Mouse (Mus musculus) neural tube, embryonic 14.5 days (tissue): ENCODE data around the gene Fbxw8. TPM values are rescaled to one million over a fixed set of nuclear protein-coding genes. Genes with fewer than 3 reads are reported as not detected.

Source experiments
- ATAC-seq: fragments of 200-750 bp; cut with Nextera tagmentation; 2 replicates; pipeline ENCODE4 v1.8.0; 2017; ENCODE audit warnings: low read depth, mild to moderate bottlenecking, moderate TSS enrichment, moderate library complexity
- H3K27ac ChIP-seq: fragments of 300-500 bp; sonication (generic); 2 replicates; pipeline ENCODE4 v1.5.1; 2014; ENCODE audit warnings: low read depth, mild to moderate bottlenecking, control low read depth, low read length, moderate library complexity, mixed read lengths
- H3K27me3 ChIP-seq: fragments of 300-500 bp; sonication (generic); 2 replicates; pipeline ENCODE4 v1.6.1; 2014; ENCODE audit warnings: low read length; ENCODE audit not compliant: control insufficient read depth, insufficient read depth
- H3K36me3 ChIP-seq: fragments of 300-500 bp; sonication (generic); 2 replicates; pipeline ENCODE4 v1.6.1; 2014; ENCODE audit warnings: low read length, mixed read lengths; ENCODE audit not compliant: control insufficient read depth, insufficient read depth
- H3K4me1 ChIP-seq: fragments of 300-500 bp; sonication (generic); 2 replicates; pipeline ENCODE4 v1.6.1; 2014; ENCODE audit warnings: low read length; ENCODE audit not compliant: control insufficient read depth, insufficient read depth
- H3K4me2 ChIP-seq: fragments of 300-500 bp; sonication (generic); 2 replicates; pipeline ENCODE4 v1.6.1; 2014; ENCODE audit warnings: mild to moderate bottlenecking, low read depth, low read length, control low read depth
- H3K4me3 ChIP-seq: fragments of 300-500 bp; sonication (generic); 2 replicates; pipeline ENCODE4 v1.5.1; 2014; ENCODE audit warnings: low read depth, low read length, control low read depth, mixed read lengths
- H3K9ac ChIP-seq: fragments of 300-500 bp; sonication (generic); replicated peaks from 2 replicates; pipeline ENCODE4 v1.6.1; 2014; ENCODE audit warnings: low read depth, mild to moderate bottlenecking, control low read depth, low read length, mixed read lengths
- H3K9me3 ChIP-seq: fragments of 300-500 bp; sonication (generic); 2 replicates; pipeline ENCODE4 v1.6.1; 2016; ENCODE audit warnings: low read length; ENCODE audit not compliant: control insufficient read depth
- WGBS: fragments of 180-500 bp; shearing (Covaris S2); extraction: QIAGEN DNeasy Blood & Tissue Kit; methylation state at CpG from one replicate; pipeline ENCODE4 v1.1.7; 2014; 5-methylcytosine and 5-hydroxymethylcytosine counted together
- polyA plus RNA-seq: library from polyadenylated mRNA; unstranded; fragments of >200 nt; fragmentation: Nextera tagmentation; extraction: Ambion mirVana; gene quantifications from 2 replicates; pipeline ENCODE4 v1.2.1, GENCODE M21; 2014

The Fbxw8 gene
- polyA plus RNA-seq, 1 experiment from 2014 or later, result 16.5 TPM

GRCm38 (mm10) chr5:118123096-118123495, 32.2 kb downstream of the Fbxw8 start:
- 69% methylated on average over 10 of the region's 10 CpGs for WGBS

GRCm38 (mm10) chr5:118121928-118122327, 33.3 kb downstream of the Fbxw8 start:
- H3K27me3 ChIP-seq, result no peaks in the 10 kb centered on the region
- peaks cover 3% of the 10 kb centered on the region for H3K36me3 ChIP-seq
- no peaks in the 10 kb centered on the region for H3K9me3 ChIP-seq
- 95% methylated on average over 4 of the region's 4 CpGs for WGBS
- no peak overlapping the region for H3K4me3 ChIP-seq
- H3K4me1 ChIP-seq, result peaks cover 23% of the 10 kb centered on the region; the same call in 1 of the 2 replicates
- ATAC-seq, result no peak
- H3K4me2 ChIP-seq, result no peak overlapping the region
- H3K9ac ChIP-seq, result no peak overlapping the region
- no peak overlapping the region for H3K27ac ChIP-seq

More at GRCm38 (mm10) chr5:118123096-118123495, 32.2 kb downstream of the Fbxw8 start:
- H3K27ac ChIP-seq, result no peak overlapping the region
- no peaks in the 10 kb centered on the region for H3K27me3 ChIP-seq
- peaks cover 12% of the 10 kb centered on the region for H3K36me3 ChIP-seq
- no peak overlapping the region for H3K4me3 ChIP-seq
- ATAC-seq, result no peak
- H3K9me3 ChIP-seq, result no peaks in the 10 kb centered on the region
- H3K4me1 ChIP-seq, result peaks cover 23% of the 10 kb centered on the region; the same call in 1 of the 2 replicates
- no peak overlapping the region for H3K4me2 ChIP-seq
- no peak overlapping the region for H3K9ac ChIP-seq

- WGBS, result 43% methylated on average over 2 of the region's 2 CpGs
- no peak overlapping the region for H3K27ac ChIP-seq
- ATAC-seq, result no peak
- H3K4me1 ChIP-seq, result peaks cover 25% of the 10 kb centered on the region; the same call in 1 of the 2 replicates
- H3K27me3 ChIP-seq, result no peaks in the 10 kb centered on the region
- H3K9me3 ChIP-seq, result no peaks in the 10 kb centered on the region
- H3K4me3 ChIP-seq, result no peak overlapping the region
- no peak overlapping the region for H3K4me2 ChIP-seq
- no peak overlapping the region for H3K9ac ChIP-seq
- no peaks in the 10 kb centered on the region for H3K36me3 ChIP-seq
Measured at GRCm38 (mm10) chr5:118120670-118121069, 34.6 kb downstream of the Fbxw8 start.

GRCm38 (mm10) chr5:118118922-118119321, 36.3 kb downstream of the Fbxw8 start:
- H3K9ac ChIP-seq, result 0 out of 2 replicates have a peak overlapping the region, but pooled peaks have one; percentile 29
- no peaks in the 10 kb centered on the region for H3K9me3 ChIP-seq
- H3K4me1 ChIP-seq, result peaks cover 27% of the 10 kb centered on the region; the same call in 1 of the 2 replicates
- no peak overlapping the region for H3K4me2 ChIP-seq
- no peaks in the 10 kb centered on the region for H3K27me3 ChIP-seq
- peak; percentile 53; the same call in 1 of the 2 replicates for ATAC-seq
- H3K36me3 ChIP-seq, result no peaks in the 10 kb centered on the region
- no peak overlapping the region for H3K4me3 ChIP-seq
- peak overlapping the region; percentile 75 for H3K27ac ChIP-seq
- 47% methylated on average over 5 of the region's 5 CpGs for WGBS

- peaks cover 27% of the 10 kb centered on the region; the same call in 1 of the 2 replicates for H3K4me1 ChIP-seq
- WGBS, result 82% methylated on average over 3 of the region's 3 CpGs
- H3K9me3 ChIP-seq, result no peaks in the 10 kb centered on the region
- 0 out of 2 replicates have a peak overlapping the region, but pooled peaks have one; percentile 29 for H3K9ac ChIP-seq
- H3K27me3 ChIP-seq, result no peaks in the 10 kb centered on the region
- H3K4me3 ChIP-seq, result no peak overlapping the region
- no peaks in the 10 kb centered on the region for H3K36me3 ChIP-seq
- H3K4me2 ChIP-seq, result peak overlapping the region; percentile 16; the same call in 1 of the 2 replicates
- H3K27ac ChIP-seq, result peak overlapping the region; percentile 75
- ATAC-seq, result no peak
Measured at GRCm38 (mm10) chr5:118118351-118118750, 36.9 kb downstream of the Fbxw8 start.

- no peak for ATAC-seq
- 65% methylated on average over 13 of the region's 13 CpGs for WGBS
- Histone ChIP-seq H3K27ac (no peak overlapping the region), H3K4me2 (no peak overlapping the region), H3K4me3 (no peak overlapping the region), H3K9ac (no peak overlapping the region), H3K36me3 (0 out of 2 replicates have a peak, but pooled peaks cover 8% of the 10 kb centered on the region), H3K4me1 (peaks cover 12% of the 10 kb centered on the region), H3K9me3 (no peaks in the 10 kb centered on the region), H3K27me3 (no peaks in the 10 kb centered on the region)
Measured at GRCm38 (mm10) chr5:118113617-118114016, 41.6 kb downstream of the Fbxw8 start.

- 90% methylated on average over 7 of the region's 7 CpGs for WGBS
- H3K9ac ChIP-seq, result no peak overlapping the region
- 0 out of 2 replicates have a peak, but pooled peaks cover 8% of the 10 kb centered on the region for H3K36me3 ChIP-seq
- no peaks in the 10 kb centered on the region for H3K27me3 ChIP-seq
- no peak overlapping the region for H3K4me2 ChIP-seq
- ATAC-seq, result no peak
- no peak overlapping the region for H3K4me3 ChIP-seq
- no peaks in the 10 kb centered on the region for H3K9me3 ChIP-seq
- H3K27ac ChIP-seq, result no peak overlapping the region
- peaks cover 15% of the 10 kb centered on the region for H3K4me1 ChIP-seq
Measured at GRCm38 (mm10) chr5:118113043-118113442, 42.2 kb downstream of the Fbxw8 start.

- Histone ChIP-seq H3K4me1 (peaks cover 14% of the 10 kb centered on the region), H3K27ac (peak overlapping the region; percentile 45; the same call in 1 of the 2 replicates), H3K36me3 (0 out of 2 replicates have a peak, but pooled peaks cover 8% of the 10 kb centered on the region), H3K9ac (no peak overlapping the region), H3K4me3 (no peak overlapping the region), H3K9me3 (no peaks in the 10 kb centered on the region), H3K4me2 (no peak overlapping the region), H3K27me3 (no peaks in the 10 kb centered on the region)
- no peak for ATAC-seq
- 81% methylated on average over 7 of the region's 7 CpGs for WGBS
Measured at GRCm38 (mm10) chr5:118108794-118109440, 46.3 kb downstream of the Fbxw8 start.

GRCm38 (mm10) chr5:118108124-118108793, 47.0 kb downstream of the Fbxw8 start:
- no peaks in the 10 kb centered on the region for H3K9me3 ChIP-seq
- peak; percentile 65 for ATAC-seq
- no peaks in the 10 kb centered on the region for H3K27me3 ChIP-seq
- 53% methylated on average over 17 of the region's 17 CpGs for WGBS
- no peak overlapping the region for H3K4me2 ChIP-seq
- peak overlapping the region; percentile 45; the same call in 1 of the 2 replicates for H3K27ac ChIP-seq
- H3K9ac ChIP-seq, result no peak overlapping the region
- H3K4me1 ChIP-seq, result peaks cover 14% of the 10 kb centered on the region
- 0 out of 2 replicates have a peak, but pooled peaks cover 8% of the 10 kb centered on the region for H3K36me3 ChIP-seq
- H3K4me3 ChIP-seq, result no peak overlapping the region
